Mouse (Mus musculus) intestine, embryonic 14.5 days (tissue): ENCODE results near the gene Large1. TPM values are rescaled to one million over a fixed set of nuclear protein-coding genes. Genes with fewer than 3 reads are reported as not detected.
A peak's percentile ranks its signal among the peaks of the same experiment; 100 is the strongest.
"Not testable (repeated sequence)": the region's sequence is repeated elsewhere in the genome, so short reads cannot be mapped to it uniquely, and the experiment has no call there.

ENCODE experiments used
- ATAC-seq: fragments of 200-750 bp; cut with Nextera tagmentation; replicated peaks from 2 replicates; pipeline ENCODE4 v1.8.0; 2017; ENCODE audit warnings: low read depth, moderate number of reproducible peaks, moderate TSS enrichment, moderate library complexity; ENCODE audit not compliant: low FRiP score, low TSS enrichment
- DNase-seq: peaks from one replicate; pipeline ENCODE4 v3.0.0-alpha.2; 2018; ENCODE audit warnings: low spot score
- H3K27ac ChIP-seq: fragments of 300-500 bp; sonication (generic); 2 replicates; pipeline ENCODE4 v1.5.1; 2014; ENCODE audit warnings: low read depth, mild to moderate bottlenecking, control low read depth
- H3K27me3 ChIP-seq: fragments of 300-500 bp; sonication (generic); replicated peaks from 2 replicates; pipeline ENCODE4 v1.6.1; 2014; ENCODE audit warnings: low read length, control low read depth; ENCODE audit not compliant: control insufficient read depth, insufficient read depth
- H3K36me3 ChIP-seq: fragments of 300-500 bp; sonication (generic); 2 replicates; pipeline ENCODE4 v1.6.1; 2014; ENCODE audit warnings: low read length, control low read depth; ENCODE audit not compliant: control insufficient read depth, insufficient read depth
- H3K4me1 ChIP-seq: fragments of 300-500 bp; sonication (generic); replicated peaks from 2 replicates; pipeline ENCODE4 v1.6.1; 2014; ENCODE audit warnings: low read length, control low read depth, mixed read lengths; ENCODE audit not compliant: control insufficient read depth, insufficient read depth
- H3K4me2 ChIP-seq: fragments of 300-500 bp; sonication (generic); 2 replicates; pipeline ENCODE4 v1.6.1; 2014; ENCODE audit warnings: low read length
- H3K4me3 ChIP-seq: fragments of 300-500 bp; sonication (generic); 2 replicates; pipeline ENCODE4 v1.5.1; 2014; ENCODE audit warnings: low read depth, low read length, control low read depth, mixed read lengths
- H3K9ac ChIP-seq: fragments of 300-500 bp; sonication (generic); 2 replicates; pipeline ENCODE4 v1.6.1; 2014; ENCODE audit warnings: mild to moderate bottlenecking, low read length
- H3K9me3 ChIP-seq: fragments of 300-500 bp; sonication (generic); 2 replicates; pipeline ENCODE4 v1.6.1; 2016; ENCODE audit warnings: low read length, control low read depth; ENCODE audit not compliant: control insufficient read depth
- WGBS: fragments of 180-500 bp; shearing (Covaris S2); extraction: QIAGEN DNeasy Blood & Tissue Kit; methylation state at CpG from one replicate; pipeline ENCODE4 v1.1.7; 2014; 5-methylcytosine and 5-hydroxymethylcytosine counted together
- polyA plus RNA-seq: library from polyadenylated mRNA; unstranded; fragments of >200 nt; fragmentation: Nextera tagmentation; extraction: Ambion mirVana; gene quantifications from 2 replicates; pipeline ENCODE4 v1.2.1, GENCODE M21; 2014

The Large1 gene
- polyA plus RNA-seq, 1 experiment from 2014 or later, result 14.6 TPM

GRCm38 (mm10) chr8:73132080-73132479 is 221.3 kb downstream of the Large1 start:
- H3K4me1 ChIP-seq, result peaks cover 3% of the 10 kb centered on the region; the same call in 1 of the 2 replicates
- no peak overlapping the region for H3K27ac ChIP-seq
- DNase-seq (no peak), ATAC-seq (no peak)
- WGBS, result 86% methylated on average over 2 of the region's 2 CpGs
- H3K9me3 ChIP-seq, result no peaks in the 10 kb centered on the region
- H3K36me3 ChIP-seq, result peaks cover 6% of the 10 kb centered on the region; the same call in 1 of the 2 replicates
- no peaks in the 10 kb centered on the region for H3K27me3 ChIP-seq
- no peak overlapping the region for H3K4me2 ChIP-seq
- H3K4me3 ChIP-seq, result no peak overlapping the region
- H3K9ac ChIP-seq, result no peak overlapping the region

GRCm38 (mm10) chr8:73123864-73124499 is 229.4 kb downstream of the Large1 start:
- WGBS, result 23% methylated on average over 5 of the region's 5 CpGs
- Histone ChIP-seq H3K9ac (no peak overlapping the region), H3K9me3 (no peaks in the 10 kb centered on the region), H3K27me3 (no peaks in the 10 kb centered on the region), H3K36me3 (no peaks in the 10 kb centered on the region), H3K27ac (0 out of 2 replicates have a peak overlapping the region, but pooled peaks have one; percentile 7), H3K4me1 (peaks cover 8% of the 10 kb centered on the region), H3K4me3 (no peak overlapping the region), H3K4me2 (no peak overlapping the region)
- no peak for DNase-seq
- peak; percentile 43; the same call in 1 of the 2 replicates for ATAC-seq

GRCm38 (mm10) chr8:73112332-73112895 is 240.9 kb downstream of the Large1 start:
- no peak overlapping the region for H3K27ac ChIP-seq
- ATAC-seq (no peak), DNase-seq (no peak)
- no peaks in the 10 kb centered on the region for H3K4me1 ChIP-seq
- H3K27me3 ChIP-seq, result no peaks in the 10 kb centered on the region
- WGBS, result 100% methylated on average over 1 of the region's 1 CpGs
- H3K36me3 ChIP-seq, result 0 out of 2 replicates have a peak, but pooled peaks cover 2% of the 10 kb centered on the region
- H3K9me3 ChIP-seq, result no peaks in the 10 kb centered on the region
- no peak overlapping the region for H3K9ac ChIP-seq
- H3K4me2 ChIP-seq, result no peak overlapping the region
- no peak overlapping the region for H3K4me3 ChIP-seq

GRCm38 (mm10) chr8:73104089-73104488 is 249.3 kb downstream of the Large1 start:
- Histone ChIP-seq H3K9me3 (no peaks in the 10 kb centered on the region), H3K9ac (no peak overlapping the region), H3K27me3 (no peaks in the 10 kb centered on the region), H3K4me1 (no peaks in the 10 kb centered on the region), H3K27ac (no peak overlapping the region), H3K4me3 (no peak overlapping the region), H3K4me2 (no peak overlapping the region), H3K36me3 (no peaks in the 10 kb centered on the region)
- DNase-seq (no peak), ATAC-seq (no peak)
- 59% methylated on average over 1 of the region's 1 CpGs for WGBS

GRCm38 (mm10) chr8:73101069-73101468 is 252.3 kb downstream of the Large1 start:
- H3K4me1 ChIP-seq, result no peaks in the 10 kb centered on the region
- ATAC-seq, result 0 out of 2 replicates have a peak, but pooled peaks have one; percentile 70
- H3K27ac ChIP-seq, result no peak overlapping the region
- DNase-seq, result no peak
- no peaks in the 10 kb centered on the region for H3K9me3 ChIP-seq
- 33% methylated on average over 5 of the region's 5 CpGs for WGBS
- no peaks in the 10 kb centered on the region; the same call in 1 of the 2 replicates for H3K36me3 ChIP-seq
- H3K4me2 ChIP-seq, result no peak overlapping the region
- H3K27me3 ChIP-seq, result no peaks in the 10 kb centered on the region
- H3K4me3 ChIP-seq, result no peak overlapping the region
- no peak overlapping the region for H3K9ac ChIP-seq

- H3K27me3 ChIP-seq, H3K9ac ChIP-seq, H3K36me3 ChIP-seq, H3K4me2 ChIP-seq, DNase-seq, H3K27ac ChIP-seq, H3K9me3 ChIP-seq, H3K4me3 ChIP-seq, H3K4me1 ChIP-seq: not testable (repeated sequence)
- 0% methylated on average over 3 of the region's 3 CpGs for WGBS
- ATAC-seq, result 0 out of 2 replicates have a peak, but pooled peaks have one; percentile 80
These were observed 252.7 kb downstream of the Large1 start for GRCm38 (mm10) chr8:73100607-73101006.

GRCm38 (mm10) chr8:73099542-73099941 is 253.8 kb downstream of the Large1 start:
- WGBS, result 89% methylated on average over 3 of the region's 3 CpGs
- ATAC-seq, result no peak
- H3K4me1 ChIP-seq, result no peaks in the 10 kb centered on the region
- H3K9me3 ChIP-seq, result no peaks in the 10 kb centered on the region
- no peak overlapping the region for H3K4me2 ChIP-seq
- no peaks in the 10 kb centered on the region; the same call in 1 of the 2 replicates for H3K36me3 ChIP-seq
- H3K27ac ChIP-seq, result no peak overlapping the region
- no peak for DNase-seq
- no peaks in the 10 kb centered on the region for H3K27me3 ChIP-seq
- no peak overlapping the region for H3K4me3 ChIP-seq
- no peak overlapping the region for H3K9ac ChIP-seq

GRCm38 (mm10) chr8:73096952-73097351 is 256.4 kb downstream of the Large1 start:
- Histone ChIP-seq H3K9ac (no peak overlapping the region), H3K4me1 (no peaks in the 10 kb centered on the region), H3K27me3 (no peaks in the 10 kb centered on the region), H3K4me2 (no peak overlapping the region), H3K36me3 (no peaks in the 10 kb centered on the region; the same call in 1 of the 2 replicates), H3K4me3 (no peak overlapping the region), H3K9me3 (no peaks in the 10 kb centered on the region), H3K27ac (no peak overlapping the region)
- no peak for ATAC-seq
- DNase-seq, result no peak
- 87% methylated on average over 2 of the region's 2 CpGs for WGBS

GRCm38 (mm10) chr8:73077746-73078145 is 275.6 kb downstream of the Large1 start:
- not testable (repeated sequence) for H3K4me2 ChIP-seq, H3K9ac ChIP-seq, H3K36me3 ChIP-seq, DNase-seq, H3K9me3 ChIP-seq, H3K27me3 ChIP-seq, ATAC-seq, H3K4me3 ChIP-seq, H3K4me1 ChIP-seq, H3K27ac ChIP-seq
- 86% methylated on average over 1 of the region's 1 CpGs for WGBS
